Mouse (Mus musculus) midbrain, embryonic 11.5 days (tissue): ENCODE measurements around the gene Calm5. TPM values are rescaled to one million over a fixed set of nuclear protein-coding genes. Genes with fewer than 3 reads are reported as not detected.
"Not testable (repeated sequence)": the region's sequence is repeated elsewhere in the genome, so short reads cannot be mapped to it uniquely, and the experiment has no call there.

Experiments
- ATAC-seq: fragments of 200-750 bp; cut with Nextera tagmentation; 2 replicates; pipeline ENCODE4 v1.8.0; 2017; ENCODE audit warnings: moderate TSS enrichment, moderate library complexity; ENCODE audit not compliant: low FRiP score
- DNase-seq: peaks from one replicate; pipeline ENCODE4 v3.0.0; 2015; ENCODE audit warnings: low spot score; ENCODE audit errors: missing footprints
- H3K27ac ChIP-seq: fragments of 300-500 bp; sonication (generic); 2 replicates; pipeline ENCODE4 v1.5.1; 2014; ENCODE audit warnings: low read depth, low read length
- H3K27me3 ChIP-seq: fragments of 300-500 bp; sonication (generic); 2 replicates; pipeline ENCODE4 v1.6.1; 2014; ENCODE audit warnings: mild to moderate bottlenecking, low read length, moderate library complexity, mixed read lengths; ENCODE audit not compliant: control insufficient read depth, insufficient read depth
- H3K36me3 ChIP-seq: fragments of 300-500 bp; sonication (generic); 2 replicates; pipeline ENCODE4 v1.6.1; 2014; ENCODE audit warnings: mild to moderate bottlenecking, low read length, moderate library complexity, mixed read lengths; ENCODE audit not compliant: control insufficient read depth, insufficient read depth
- H3K4me1 ChIP-seq: fragments of 300-500 bp; sonication (generic); 2 replicates; pipeline ENCODE4 v1.6.1; 2014; ENCODE audit warnings: low read length; ENCODE audit not compliant: control insufficient read depth, insufficient read depth
- H3K4me2 ChIP-seq: fragments of 300-500 bp; sonication (generic); 2 replicates; pipeline ENCODE4 v1.6.1; 2014; ENCODE audit warnings: mild to moderate bottlenecking, moderate library complexity
- H3K4me3 ChIP-seq: fragments of 300-500 bp; sonication (generic); 2 replicates; pipeline ENCODE4 v1.5.1; 2014; ENCODE audit warnings: low read depth, low read length
- H3K9ac ChIP-seq: fragments of 300-500 bp; sonication (generic); 2 replicates; pipeline ENCODE4 v1.6.1; 2014; ENCODE audit warnings: low read length
- H3K9me3 ChIP-seq: fragments of 300-500 bp; sonication (generic); 2 replicates; pipeline ENCODE4 v1.6.1; 2016; ENCODE audit warnings: low read length; ENCODE audit not compliant: control insufficient read depth
- WGBS: fragments of 180-500 bp; shearing (Covaris S2); extraction: QIAGEN DNeasy Blood & Tissue Kit; methylation state at CpG from one replicate; pipeline ENCODE4 v1.1.7; 2014; 5-methylcytosine and 5-hydroxymethylcytosine counted together
- polyA plus RNA-seq: library from polyadenylated mRNA; unstranded; fragments of >200 nt; fragmentation: Nextera tagmentation; extraction: Ambion mirVana; gene quantifications from 2 replicates; pipeline ENCODE4 v1.2.1, GENCODE M21; 2014

Calm5 gene
- polyA plus RNA-seq, 1 experiment from 2014 or later = not detected

DNA sequence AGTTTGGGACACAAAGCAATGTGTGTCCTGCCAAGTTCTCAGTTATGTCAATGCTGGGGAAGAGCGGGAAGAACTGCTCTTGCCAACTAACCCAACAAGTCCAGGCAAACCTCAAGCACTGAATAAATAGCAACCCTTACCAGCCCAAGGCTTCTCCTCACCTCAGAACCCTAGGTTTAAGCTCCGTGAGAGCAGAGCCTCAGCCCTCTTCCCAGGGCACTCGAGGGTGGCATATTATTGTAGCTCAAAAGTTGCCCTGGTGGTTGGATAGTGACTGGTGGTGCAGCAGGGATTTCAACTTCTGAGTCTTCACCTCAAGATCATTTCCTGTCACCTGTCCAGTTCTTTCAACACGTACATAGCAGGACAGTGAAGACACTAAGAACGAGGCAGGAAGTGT, 22.4 kb upstream of the Calm5 start:
- no peak overlapping the region for H3K27ac ChIP-seq
- ATAC-seq (no peak), DNase-seq (no peak)
- no peak overlapping the region for H3K4me3 ChIP-seq
- no peaks in the 10 kb centered on the region for H3K27me3 ChIP-seq
- H3K9ac ChIP-seq = no peak overlapping the region
- no peak overlapping the region for H3K4me2 ChIP-seq
- no peaks in the 10 kb centered on the region for H3K36me3 ChIP-seq
- H3K4me1 ChIP-seq = no peaks in the 10 kb centered on the region
- H3K9me3 ChIP-seq = no peaks in the 10 kb centered on the region
- 86% methylated on average over 5 of the region's 5 CpGs for WGBS

- DNase-seq = no peak
- WGBS = 56% methylated on average over 1 of the region's 1 CpGs
- H3K9me3 ChIP-seq = no peaks in the 10 kb centered on the region
- H3K4me2 ChIP-seq = no peak overlapping the region
- no peak for ATAC-seq
- no peak overlapping the region for H3K27ac ChIP-seq
- no peaks in the 10 kb centered on the region for H3K4me1 ChIP-seq
- H3K36me3 ChIP-seq = no peaks in the 10 kb centered on the region
- no peaks in the 10 kb centered on the region for H3K27me3 ChIP-seq
- no peak overlapping the region for H3K9ac ChIP-seq
- no peak overlapping the region for H3K4me3 ChIP-seq
Observed at GRCm38 (mm10) chr13:3831994-3832393, 22.0 kb upstream of the Calm5 start.

- Histone ChIP-seq H3K4me1 (no peaks in the 10 kb centered on the region), H3K4me3 (no peak overlapping the region), H3K4me2 (no peak overlapping the region), H3K36me3 (no peaks in the 10 kb centered on the region), H3K9me3 (no peaks in the 10 kb centered on the region), H3K9ac (no peak overlapping the region), H3K27ac (no peak overlapping the region), H3K27me3 (no peaks in the 10 kb centered on the region)
- WGBS = 82% methylated on average over 2 of the region's 2 CpGs
- DNase-seq (no peak), ATAC-seq (no peak)
Observed at GRCm38 (mm10) chr13:3832450-3832849, 21.5 kb upstream of the Calm5 start.

DNA sequence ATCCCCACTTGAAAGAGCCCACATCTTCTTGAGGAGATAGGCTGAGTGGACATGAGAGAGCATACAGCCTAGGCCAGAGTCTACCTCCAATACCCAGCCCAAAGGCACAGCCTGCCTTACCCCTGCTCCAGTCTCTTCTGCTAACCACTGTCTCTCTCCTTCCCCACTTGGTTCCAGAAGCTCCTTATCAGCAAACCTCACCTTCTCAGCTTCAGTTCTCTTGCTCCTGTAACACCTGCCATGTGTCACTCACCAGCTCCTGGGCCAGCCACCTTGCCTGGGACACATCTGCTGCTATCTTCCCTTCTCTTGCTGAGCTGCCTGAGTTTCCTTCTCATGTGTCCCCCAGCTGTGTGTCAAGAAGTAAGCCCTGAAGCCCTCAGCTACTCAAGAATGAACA, 20.3 kb upstream of the Calm5 start:
- not testable (repeated sequence) for H3K36me3 ChIP-seq, H3K9me3 ChIP-seq, H3K27ac ChIP-seq, H3K4me2 ChIP-seq, H3K27me3 ChIP-seq, ATAC-seq, H3K9ac ChIP-seq, H3K4me3 ChIP-seq, DNase-seq, H3K4me1 ChIP-seq

GRCm38 (mm10) chr13:3837312-3837807, 16.6 kb upstream of the Calm5 start, which contains the start of gene Calm4:
Calm4 (plus strand) TSS chr13:3837757.
- H3K4me3 ChIP-seq, H3K9ac ChIP-seq, H3K27me3 ChIP-seq, H3K9me3 ChIP-seq, H3K4me1 ChIP-seq, H3K36me3 ChIP-seq, H3K27ac ChIP-seq, ATAC-seq, H3K4me2 ChIP-seq, DNase-seq: not testable (repeated sequence)

GRCm38 (mm10) chr13:3840662-3841061, 13.3 kb upstream of the Calm5 start:
- H3K9me3 ChIP-seq, H3K4me3 ChIP-seq, DNase-seq, H3K9ac ChIP-seq, H3K36me3 ChIP-seq, ATAC-seq, H3K4me1 ChIP-seq, H3K27me3 ChIP-seq, H3K4me2 ChIP-seq, H3K27ac ChIP-seq: not testable (repeated sequence)

DNA sequence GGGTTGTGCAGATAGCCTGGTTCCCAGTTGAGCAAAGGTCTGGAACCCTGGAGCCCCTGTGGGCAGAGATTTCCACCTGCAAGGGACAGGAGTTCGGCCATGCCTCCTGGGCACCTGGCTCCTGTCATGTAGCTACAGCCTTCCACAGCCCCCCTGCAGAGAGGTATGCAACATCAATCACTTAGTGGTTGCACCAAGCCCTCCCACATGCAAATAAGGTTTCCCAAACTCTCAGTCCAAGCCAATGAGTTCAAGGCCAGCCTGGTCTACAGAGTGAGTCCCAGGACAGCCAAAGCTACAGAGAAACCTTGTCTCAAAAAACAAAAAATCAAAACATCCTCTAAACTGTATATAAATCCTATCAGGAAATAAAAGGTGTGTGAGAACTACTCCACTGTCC, 3.6 kb upstream of the Calm5 start:
- no peaks in the 10 kb centered on the region for H3K27me3 ChIP-seq
- ATAC-seq (no peak), DNase-seq (no peak)
- no peak overlapping the region for H3K4me2 ChIP-seq
- no peaks in the 10 kb centered on the region for H3K9me3 ChIP-seq
- no peaks in the 10 kb centered on the region for H3K36me3 ChIP-seq
- no peaks in the 10 kb centered on the region for H3K4me1 ChIP-seq
- WGBS = 67% methylated on average over 1 of the region's 1 CpGs
- H3K27ac ChIP-seq = no peak overlapping the region
- H3K9ac ChIP-seq = no peak overlapping the region
- no peak overlapping the region for H3K4me3 ChIP-seq

DNA sequence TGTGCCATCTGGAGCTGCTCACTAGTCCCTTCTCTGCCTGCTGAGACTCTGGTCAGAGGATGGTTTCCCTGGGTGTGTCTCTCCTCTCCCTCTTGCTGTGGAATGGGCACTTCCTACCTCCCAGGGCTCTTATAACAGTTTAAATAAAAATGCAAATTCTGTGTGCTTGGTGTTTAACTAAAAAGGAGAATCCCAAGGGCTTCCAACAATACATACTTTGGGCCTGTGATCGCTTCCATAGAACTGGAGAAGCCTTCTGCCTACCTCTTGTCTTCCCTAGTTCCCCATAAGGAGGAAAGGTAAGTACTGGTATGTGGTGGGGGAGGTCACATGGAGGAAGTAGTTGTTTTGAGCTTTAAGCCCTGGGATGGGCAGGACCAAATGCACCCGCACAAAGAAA, 883 bp downstream of the Calm5 start:
- Histone ChIP-seq H3K36me3 (no peaks in the 10 kb centered on the region), H3K9me3 (no peaks in the 10 kb centered on the region), H3K4me3 (no peak overlapping the region), H3K4me1 (no peaks in the 10 kb centered on the region), H3K9ac (no peak overlapping the region), H3K27me3 (no peaks in the 10 kb centered on the region), H3K4me2 (no peak overlapping the region), H3K27ac (no peak overlapping the region)
- DNase-seq = no peak
- ATAC-seq = no peak
- WGBS = 75% methylated on average over 2 of the region's 2 CpGs

GRCm38 (mm10) chr13:3856252-3856651, 2.3 kb downstream of the Calm5 start:
- Histone ChIP-seq H3K27me3 (no peaks in the 10 kb centered on the region), H3K4me3 (no peak overlapping the region), H3K4me1 (no peaks in the 10 kb centered on the region), H3K9ac (no peak overlapping the region), H3K36me3 (no peaks in the 10 kb centered on the region), H3K4me2 (no peak overlapping the region), H3K27ac (no peak overlapping the region), H3K9me3 (no peaks in the 10 kb centered on the region)
- WGBS = 89% methylated on average over 1 of the region's 1 CpGs
- DNase-seq (no peak), ATAC-seq (no peak)

- no peaks in the 10 kb centered on the region for H3K4me1 ChIP-seq
- H3K36me3 ChIP-seq = no peaks in the 10 kb centered on the region
- no peak overlapping the region for H3K9ac ChIP-seq
- 84% methylated on average over 8 of the region's 8 CpGs for WGBS
- no peak for ATAC-seq
- H3K4me3 ChIP-seq = no peak overlapping the region
- H3K9me3 ChIP-seq = no peaks in the 10 kb centered on the region
- no peaks in the 10 kb centered on the region for H3K27me3 ChIP-seq
- no peak for DNase-seq
- no peak overlapping the region for H3K4me2 ChIP-seq
- no peak overlapping the region for H3K27ac ChIP-seq
Observed at GRCm38 (mm10) chr13:3861251-3861650, 7.3 kb downstream of the Calm5 start.
